Mouse (Mus musculus): ENCODE results near the gene Nbea. TPM values are rescaled to one million over a fixed set of nuclear protein-coding genes. Genes with fewer than 3 reads are reported as not detected.
A peak's percentile ranks its signal among the peaks of the same experiment; 100 is the strongest.

The Nbea gene
- 100 to 1,000 TPM; 211 to 225 TPM for total RNA-seq (2021)

DNA sequence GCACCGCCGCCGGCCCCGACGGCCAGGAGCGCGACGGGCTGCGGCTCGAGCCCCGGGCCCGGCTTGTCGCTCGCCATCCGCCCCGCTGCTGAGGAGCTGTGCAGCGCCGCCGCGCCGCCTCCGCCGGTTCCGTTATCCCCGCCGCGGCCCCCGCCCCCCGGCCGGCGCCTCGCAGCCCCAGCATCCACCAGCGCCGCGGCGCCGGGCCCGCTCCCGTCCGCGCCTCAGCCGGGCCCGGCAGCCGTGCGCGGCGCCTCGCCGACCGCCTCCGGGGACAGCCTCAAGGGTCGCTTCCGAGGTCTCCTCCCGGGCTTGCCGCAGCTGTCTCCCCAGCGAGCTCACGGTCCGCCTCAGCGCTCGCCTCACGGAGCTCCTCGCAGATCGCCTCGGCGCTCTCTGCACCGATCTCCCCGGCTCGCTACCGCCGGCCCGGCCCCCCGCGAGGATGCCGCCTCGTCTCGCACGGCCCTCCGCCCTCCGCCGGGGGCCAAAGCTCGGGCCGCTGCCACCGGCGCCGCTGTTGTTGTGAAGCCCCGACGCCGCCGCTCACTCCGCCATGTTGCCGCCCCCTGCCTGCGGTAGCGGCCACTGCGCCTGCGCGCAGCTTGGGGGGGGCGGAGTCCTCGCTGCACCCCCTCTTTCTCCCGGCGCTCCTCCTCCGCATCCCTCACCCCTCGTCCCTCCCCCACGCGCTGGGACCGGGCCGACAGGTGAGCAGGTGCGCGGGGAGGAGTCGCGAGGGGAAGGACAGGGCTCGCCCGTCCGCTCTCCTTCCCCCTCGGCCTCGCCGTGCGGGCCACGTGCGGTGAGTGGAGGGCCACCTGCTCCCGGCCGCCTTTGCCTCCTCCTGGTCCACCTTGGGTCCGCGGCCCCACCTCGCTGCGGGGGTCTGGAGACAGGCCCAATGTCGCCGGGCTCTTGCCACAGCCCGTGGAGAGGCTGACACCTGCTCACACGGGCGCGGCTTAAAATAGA, at the start of gene Nbea:
Gene Nbea, minus strand, starts transcription at position 543 of the 975 bp plus-strand sequence.
- peak; percentile 88 to 92 for DNase-seq

DNA sequence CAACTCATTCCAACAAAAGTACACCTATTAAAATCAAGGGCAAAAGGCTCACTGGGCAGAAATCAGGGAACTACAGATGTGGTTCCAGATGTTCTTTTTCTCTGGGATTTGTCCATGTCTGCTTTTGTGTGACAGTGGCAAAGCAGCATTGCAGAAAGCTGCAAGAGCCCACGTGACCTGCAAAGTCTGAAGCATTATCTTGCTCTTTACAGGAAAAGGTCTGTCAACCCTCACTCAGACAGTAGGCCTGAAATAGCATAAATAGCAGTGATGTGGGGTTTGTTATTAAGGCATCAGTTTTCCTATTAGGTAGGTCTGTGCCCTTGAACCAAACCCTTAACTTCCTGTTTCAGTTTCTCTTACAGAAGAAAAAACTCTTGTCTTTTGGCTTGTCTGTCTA, 45.8 kb upstream of the Nbea start:
- DNase-seq: no peak

DNA sequence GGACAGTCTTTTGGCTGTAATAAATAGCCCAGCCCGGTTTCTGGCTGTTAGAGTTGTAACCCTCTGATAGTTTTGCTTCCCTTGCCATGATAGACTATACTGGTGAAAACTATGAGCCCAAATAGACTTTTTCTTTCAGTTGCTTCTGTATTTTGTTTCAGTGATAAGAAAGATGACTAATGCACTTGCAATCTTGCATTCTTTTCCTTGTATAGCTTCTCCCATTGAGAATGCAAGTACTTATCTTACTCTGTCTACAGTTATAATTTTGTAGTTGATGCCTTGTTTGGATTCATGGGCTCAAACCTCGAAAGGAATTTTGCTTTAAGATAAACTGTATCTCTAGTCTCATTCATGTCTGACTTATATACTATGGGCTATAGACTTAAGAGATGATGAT, 32.5 kb upstream of the Nbea start:
- DNase-seq: no peak

DNA sequence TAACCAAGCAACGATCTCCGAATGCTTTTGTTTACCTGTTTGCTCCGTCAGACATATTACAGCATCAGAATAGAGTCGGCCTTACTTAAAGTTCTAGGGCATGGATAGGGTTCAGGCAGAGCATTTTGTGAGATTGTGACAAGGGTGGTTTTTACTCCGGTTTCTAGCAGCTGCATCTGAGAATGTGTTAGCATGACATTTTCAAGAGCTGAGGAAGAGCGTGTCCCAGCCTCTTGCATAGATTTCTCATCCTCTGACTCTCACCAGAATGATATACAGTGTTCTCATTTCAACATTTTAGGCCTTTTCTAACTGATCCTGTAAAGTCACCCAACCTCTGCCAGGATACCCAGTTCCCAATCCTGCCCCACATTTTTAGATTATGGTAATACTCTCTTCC, 20.5 kb upstream of the Nbea start:
- no peak for DNase-seq

DNA sequence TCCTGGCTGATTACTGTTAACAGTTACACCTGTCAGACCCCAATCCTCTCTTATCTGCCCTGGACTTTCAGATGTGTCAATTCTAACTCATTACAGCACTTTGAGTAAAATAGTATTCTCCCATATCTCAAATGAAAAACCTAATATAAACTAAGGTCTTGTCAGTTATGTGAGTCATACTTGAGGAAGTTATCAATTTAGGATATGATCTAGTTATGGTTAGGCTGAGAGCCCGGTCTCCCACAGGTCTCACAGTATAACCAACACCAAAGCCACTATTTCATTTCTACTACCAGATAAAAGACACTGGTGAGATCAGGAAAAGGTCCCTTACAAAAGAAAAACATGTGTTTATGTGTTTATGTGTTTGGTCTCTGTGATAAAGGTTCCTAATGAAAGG, 4.7 kb upstream of the Nbea start:
- no peak for DNase-seq

DNA sequence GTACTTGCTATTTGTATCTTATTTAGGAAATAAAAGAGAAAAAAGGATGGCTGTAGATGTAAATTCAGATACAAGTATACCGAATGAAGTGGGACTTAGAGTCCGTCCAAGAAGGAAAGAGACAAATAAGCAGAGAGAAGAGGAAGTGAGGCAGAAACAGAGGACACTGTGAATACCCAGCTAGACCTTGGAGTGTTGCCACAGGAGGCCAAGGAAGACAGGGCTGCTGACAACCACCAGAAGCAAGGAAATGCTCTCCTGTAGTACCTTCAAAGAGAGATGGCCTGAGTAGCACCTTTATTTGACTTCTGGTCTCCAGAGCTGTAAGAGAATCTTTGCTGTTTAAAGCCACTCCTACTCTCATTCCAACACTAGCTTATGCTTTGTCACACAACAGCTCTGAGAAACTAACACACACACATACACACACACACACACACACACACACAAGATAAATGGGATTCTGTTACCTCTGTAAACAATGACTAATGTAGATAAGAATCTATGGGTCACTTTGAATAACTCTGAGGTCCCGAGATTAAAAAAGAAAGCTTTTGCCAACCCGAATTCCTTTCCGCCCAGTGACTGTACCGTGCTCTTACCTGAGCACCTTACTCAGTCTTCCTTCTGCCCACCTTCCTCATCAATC, 3.8 kb upstream of the Nbea start:
- no peak for DNase-seq

DNA sequence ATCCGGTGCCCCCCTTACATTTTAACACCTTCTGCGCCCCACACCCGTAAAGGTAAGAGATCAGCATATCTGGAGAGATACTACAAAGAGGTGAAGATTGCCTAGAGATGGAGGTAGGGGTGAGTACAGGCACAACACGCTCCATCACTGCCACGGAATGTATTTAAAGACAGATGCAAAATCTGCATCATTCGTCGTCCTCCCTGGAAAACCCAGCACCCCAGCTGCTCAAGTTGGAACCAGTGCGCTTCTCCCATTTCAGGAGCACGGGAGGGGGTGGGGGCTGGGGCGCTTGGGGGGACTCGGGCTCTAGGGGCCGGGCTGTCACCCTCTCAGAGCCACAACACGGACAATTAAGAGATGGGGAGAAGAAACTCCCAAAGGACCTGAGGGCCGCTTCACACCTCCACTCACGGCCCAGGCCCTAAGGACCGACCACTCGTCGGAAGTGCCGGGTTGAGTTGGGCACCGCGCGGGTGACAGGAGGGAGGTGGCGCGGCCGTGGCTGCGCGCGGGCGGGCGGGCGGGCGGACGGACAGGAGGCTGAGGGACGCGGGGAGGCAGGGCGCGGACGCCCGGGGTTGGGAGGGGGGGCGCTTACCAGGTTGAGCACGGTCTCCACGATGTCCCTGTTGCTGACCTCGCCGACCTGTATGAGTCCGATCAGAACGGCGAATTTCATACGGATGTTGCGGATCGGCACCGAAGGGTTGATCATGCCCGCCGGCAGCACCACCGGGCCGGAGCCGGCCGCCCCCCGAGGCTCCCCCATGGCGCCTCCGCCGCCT, 936 bp downstream of the Nbea start:
- DNase-seq: peak; percentile 27 to 31

DNA sequence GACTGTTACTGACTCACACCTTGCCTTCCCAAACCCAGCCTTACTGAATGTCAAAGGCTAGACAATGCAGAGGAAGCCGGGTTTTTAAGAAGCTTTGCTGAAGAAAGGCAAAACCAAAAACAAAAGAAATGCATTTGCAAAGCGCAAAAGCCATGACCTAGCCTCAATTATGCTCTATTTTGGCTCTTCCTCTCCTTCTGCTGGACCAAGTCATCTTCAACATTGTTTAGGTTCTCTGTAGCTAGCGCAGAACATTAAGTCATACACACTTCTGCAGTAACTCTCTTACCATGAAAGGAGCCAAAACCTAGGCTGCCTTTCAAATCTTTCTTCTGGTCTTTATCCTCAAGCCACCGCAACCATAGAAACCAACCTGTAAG, 1.5 kb downstream of the Nbea start:
- DNase-seq: no peak

DNA sequence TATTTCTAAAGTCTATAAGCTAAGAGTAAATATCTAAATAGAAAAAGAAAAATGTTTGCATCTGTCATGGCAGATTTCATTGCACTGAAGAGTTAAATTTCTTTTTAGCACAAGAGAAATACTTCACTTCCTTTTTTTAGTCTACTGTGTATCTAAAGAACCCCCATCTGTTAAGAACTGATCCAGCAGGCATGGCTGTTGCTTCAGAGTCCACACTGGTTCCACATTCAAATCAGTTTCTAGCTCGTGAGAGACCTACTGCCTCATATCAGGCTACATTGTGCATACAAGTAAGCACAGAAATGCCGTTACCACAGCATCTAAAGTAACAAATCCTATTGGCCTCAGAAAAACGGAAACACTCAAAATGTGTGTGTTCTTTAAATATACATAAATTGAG, 2.5 kb downstream of the Nbea start:
- DNase-seq: no peak

DNA sequence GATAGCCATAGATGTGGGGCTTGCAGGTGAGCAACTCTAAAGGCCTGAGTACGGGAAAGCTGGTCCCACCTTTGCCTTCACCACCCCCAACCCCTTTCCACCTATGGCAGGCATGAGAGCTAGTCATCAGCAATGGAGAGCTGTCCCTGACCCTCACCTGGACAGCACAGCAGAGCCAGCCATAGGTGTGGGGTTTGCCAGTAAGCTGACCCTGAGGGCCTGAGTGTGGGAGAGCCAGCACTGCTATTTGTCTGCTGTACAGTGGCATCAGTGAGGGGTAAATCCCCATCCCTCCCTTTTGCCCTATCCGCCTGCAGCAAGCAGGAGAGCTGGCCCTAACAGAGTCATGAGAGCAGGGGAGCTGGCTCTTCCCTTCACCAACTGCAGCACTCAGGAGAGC, 25.6 kb downstream of the Nbea start:
- DNase-seq: no peak

DNA sequence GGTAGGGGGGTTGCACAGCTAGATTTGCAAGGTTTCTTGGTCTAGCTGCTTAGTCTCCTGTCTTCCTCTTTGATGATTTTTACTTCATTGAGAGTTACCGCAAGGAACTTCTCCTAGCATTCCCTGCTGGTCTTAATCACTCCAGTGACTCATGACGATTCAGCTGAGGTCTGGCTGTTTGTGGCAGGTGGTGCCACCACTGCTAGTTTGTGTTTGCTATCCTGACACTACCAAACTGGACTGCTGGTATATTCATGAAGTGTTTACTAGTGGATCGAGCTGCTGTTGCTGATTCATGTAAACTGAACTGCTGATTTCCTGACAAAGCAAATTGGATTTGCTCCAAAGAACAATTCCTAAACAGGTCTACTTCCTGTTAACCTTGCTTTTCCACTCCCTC, 56.8 kb downstream of the Nbea start:
- no peak for DNase-seq

DNA sequence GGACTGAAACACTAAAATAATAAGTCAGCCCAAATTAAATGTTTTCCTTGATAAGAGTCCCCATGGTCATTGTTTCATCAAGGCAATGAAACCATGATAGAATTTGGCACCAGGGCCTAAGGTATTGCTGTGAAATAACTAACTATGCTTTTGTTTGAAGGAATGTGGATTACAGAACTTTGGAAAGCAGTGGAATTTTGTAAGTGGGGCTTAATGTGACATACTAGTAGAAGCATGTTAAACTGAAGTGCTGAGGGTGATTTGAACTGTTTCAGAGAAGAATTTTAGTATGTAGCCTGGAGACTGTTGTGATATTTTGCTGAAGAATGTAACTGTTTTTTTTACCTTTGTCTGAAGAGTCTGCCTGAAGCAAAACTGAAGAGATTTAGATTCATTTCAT, 66.9 kb downstream of the Nbea start:
- DNase-seq: no peak

DNA sequence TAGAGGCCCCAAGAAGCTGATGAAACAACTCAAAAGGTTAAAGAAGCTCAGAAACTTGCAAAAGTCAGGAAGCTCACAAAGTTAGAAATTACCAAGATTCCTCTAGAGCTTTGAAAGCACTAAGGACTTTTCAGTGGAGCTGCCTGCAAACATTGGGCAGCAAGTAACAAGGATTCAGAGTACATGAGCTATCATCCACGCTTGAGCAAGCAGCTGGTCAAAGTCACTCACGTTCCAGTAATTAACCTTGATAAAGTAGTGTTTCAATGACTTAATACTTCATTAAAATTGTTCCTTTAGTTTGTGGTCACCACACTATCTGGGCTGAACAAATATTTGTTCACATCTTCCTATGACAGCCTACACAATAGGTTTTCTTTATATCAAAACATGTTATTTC, 75.4 kb downstream of the Nbea start:
- no peak for DNase-seq

DNA sequence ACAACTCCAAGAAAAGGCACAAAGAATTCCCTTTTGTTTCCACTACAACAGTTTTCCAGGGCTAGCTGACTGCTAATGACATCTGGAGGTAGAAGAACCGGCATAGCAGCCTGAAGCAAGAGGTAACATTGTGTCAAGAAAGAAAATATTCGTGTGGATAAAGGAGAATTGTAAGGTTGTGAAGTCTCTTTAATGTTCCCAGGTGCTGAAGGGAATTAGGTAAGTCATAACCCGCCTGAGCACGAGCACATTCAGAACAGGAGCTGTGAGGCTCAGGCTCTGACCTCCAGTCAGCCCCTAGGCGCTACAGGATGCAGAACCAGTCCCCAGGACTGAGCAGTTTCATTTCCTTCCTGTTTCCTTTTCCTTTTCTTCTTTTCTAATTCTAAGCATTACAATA, 86.4 kb downstream of the Nbea start:
- DNase-seq: no peak

DNA sequence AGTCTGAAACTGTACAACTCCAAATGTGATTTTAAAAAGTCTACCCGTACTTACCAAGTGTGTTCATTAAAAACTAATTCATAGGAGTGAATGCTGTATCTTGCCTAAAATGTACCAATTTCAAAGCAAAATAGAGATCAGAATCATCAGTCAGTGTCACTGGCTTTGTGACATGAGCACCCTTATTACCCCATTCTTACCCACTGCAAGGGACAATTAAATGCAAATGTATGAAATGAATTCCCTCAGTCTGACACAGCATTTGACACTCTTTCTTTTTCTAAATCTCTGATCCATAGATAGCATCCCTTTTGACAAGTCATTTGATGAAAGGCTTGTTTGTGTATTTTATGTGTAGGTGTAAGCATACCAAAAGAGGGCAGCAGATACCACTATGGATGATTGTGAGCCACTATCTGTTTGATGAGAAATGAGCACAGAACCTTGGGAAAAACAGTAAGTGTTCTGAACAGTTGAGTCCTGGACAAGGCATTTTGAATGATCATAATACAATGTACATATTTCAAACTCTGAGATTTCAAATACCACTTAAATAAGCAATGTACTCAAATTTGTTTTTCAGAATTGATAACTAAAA, 104.4 kb downstream of the Nbea start:
- DNase-seq: no peak

DNA sequence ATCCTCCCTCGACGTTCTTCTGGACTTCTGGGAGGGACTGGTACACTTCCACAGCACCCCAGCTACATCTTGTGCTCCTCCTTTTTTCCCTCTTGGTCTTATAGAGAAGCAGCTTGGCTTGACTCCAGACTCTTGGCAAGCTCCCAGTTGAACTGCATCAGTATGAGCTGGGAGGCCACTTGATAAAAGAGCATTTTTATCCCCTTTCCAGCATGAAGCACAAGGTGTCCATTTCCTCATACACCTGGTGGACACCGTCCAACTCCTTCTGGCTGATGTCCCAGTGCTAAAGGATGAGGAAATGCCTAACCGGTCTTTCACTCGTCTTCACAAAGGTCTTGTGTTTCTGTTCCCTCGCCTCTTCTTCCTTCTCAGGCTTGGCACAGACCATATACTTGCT, 115.7 kb downstream of the Nbea start:
- DNase-seq: no peak

DNA sequence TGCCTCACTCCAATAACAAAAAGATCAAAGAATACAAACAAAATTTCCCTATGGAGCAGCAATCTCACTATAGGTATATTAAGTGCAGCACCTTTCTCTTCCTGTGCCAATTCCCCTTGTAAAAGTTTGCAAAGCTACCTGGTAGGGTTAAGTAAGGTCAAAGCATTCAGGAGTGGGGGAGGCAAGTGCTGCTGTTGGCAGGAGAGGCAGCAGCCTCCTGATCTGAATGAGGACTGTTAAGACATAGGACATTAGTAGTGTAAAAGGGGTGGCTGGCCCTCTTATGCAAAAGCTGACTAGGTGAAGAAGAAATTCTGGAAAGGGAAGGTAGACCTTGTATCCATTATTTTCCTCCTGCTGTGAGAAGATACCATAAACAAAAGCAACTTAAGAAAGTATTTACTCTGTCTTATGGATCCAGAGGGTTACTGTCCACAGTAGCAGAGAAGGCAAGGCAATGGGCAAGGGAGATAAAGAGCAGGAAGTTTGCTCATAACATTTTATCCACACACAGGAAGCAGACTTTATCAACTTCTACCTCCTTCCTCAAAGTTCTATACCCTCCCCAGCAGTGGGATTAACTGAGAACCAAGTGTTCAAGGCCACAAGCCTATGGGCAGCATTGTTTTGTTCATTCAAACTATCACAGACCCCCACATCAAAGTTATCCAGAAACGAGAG, 117.0 kb downstream of the Nbea start:
- no peak for DNase-seq

DNA sequence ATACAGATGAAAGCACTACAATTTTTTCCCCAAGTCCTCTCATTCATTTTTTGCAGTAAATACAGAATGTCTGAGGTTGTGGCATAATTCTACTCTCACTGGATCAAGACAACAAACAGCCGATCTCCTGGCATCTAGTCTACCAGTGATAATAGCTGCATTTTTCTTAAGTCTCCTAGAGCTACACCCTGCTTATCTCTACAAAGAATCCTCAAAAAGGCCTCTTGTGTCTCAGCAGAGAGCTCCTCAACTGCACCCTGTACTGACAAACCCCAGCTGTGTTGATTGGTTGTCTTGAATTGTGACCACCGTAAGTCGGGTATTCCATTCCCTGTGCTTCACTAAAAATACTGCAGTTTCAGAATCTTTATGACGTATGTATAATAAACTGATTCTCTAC, 118.3 kb downstream of the Nbea start:
- DNase-seq: no peak

DNA sequence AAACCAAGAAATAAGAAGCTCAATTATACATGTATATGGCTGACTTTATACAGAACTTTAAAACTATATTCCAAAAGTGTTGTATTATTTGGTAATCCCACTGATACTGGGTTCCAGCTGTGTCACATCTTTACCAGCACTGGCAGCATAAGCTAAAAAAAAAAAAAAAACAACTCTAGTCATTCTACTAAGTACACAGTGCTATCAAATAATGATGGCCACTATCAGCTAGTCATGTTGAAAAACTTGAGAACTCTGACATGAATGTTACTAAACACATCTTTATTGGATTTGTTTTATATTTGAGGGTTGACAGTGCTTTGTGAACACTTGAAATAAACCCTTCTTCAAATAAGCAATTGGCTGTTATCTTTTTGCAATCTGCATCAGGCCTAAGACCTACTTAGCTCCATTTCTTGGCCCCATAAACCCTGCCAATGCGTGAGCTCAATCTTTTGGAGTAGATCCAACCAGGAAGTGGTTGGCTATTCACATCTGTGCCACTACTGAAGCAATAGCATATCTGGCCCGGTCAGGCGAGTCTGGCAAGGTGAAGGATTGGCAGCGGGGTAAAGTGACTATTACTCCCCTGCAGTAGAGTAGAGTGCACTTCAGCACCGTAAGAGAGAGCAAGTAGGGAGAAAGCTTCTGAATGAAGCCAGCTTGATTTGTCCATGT, 137.7 kb downstream of the Nbea start:
- DNase-seq: no peak

DNA sequence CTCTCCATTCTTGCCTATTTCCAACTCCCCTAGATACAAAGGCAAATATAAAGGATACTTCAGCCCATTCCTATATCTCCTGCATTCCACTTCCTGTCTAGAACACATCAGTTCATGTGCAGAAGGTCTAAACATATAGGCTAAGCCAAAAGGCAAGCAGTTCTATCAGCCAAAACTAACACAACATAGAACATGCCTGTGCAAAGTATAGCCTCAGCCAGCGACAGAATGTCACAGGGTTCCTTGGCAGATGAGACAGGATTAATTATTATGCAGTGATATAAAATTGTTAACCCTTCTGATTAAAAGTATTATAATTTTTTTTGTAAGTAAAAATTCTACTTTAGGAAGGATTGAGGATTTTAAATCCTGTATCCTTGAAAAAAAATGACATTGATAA, 140.4 kb downstream of the Nbea start:
- no peak for DNase-seq

DNA sequence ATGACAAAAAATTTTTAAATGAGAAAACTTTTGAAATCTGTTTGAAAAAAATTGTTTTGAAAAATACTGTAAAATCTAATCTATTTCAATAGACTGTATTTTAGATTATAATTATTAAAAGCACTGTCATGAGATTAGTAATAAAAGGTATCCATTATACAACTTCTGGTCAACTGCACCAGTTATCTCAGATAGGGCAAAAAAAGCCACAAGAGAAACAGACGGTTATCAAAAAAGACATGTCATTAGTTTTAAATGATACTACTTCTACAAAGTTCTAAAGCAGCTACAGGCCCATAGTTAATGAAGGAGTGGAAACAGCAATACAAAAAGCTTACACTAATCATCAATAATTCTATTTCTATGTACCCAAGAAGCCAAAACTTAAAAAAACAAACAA, 144.0 kb downstream of the Nbea start:
- DNase-seq: no peak

DNA sequence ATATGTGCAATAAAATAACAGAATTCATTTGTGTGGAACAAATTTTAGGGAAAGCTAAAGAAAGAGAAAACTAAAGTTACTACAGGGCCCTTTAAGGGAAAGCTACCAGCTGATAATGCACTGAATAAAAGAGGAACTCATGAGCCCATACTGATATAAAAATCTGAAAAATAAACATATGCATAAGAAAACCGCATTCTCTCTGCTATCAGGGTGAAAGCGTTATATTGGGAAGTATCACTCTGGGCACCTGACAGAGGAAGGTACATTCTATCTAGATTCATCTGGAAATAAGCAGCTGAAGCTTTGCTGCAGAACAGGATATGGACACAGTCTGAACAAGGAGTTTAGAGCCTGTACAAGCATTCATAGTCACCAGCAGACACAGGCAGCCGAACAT, 148.9 kb downstream of the Nbea start:
- DNase-seq: no peak
